Mouse (Mus musculus): ENCODE data around the gene Ntsr2.

Gene Ntsr2

DNA sequence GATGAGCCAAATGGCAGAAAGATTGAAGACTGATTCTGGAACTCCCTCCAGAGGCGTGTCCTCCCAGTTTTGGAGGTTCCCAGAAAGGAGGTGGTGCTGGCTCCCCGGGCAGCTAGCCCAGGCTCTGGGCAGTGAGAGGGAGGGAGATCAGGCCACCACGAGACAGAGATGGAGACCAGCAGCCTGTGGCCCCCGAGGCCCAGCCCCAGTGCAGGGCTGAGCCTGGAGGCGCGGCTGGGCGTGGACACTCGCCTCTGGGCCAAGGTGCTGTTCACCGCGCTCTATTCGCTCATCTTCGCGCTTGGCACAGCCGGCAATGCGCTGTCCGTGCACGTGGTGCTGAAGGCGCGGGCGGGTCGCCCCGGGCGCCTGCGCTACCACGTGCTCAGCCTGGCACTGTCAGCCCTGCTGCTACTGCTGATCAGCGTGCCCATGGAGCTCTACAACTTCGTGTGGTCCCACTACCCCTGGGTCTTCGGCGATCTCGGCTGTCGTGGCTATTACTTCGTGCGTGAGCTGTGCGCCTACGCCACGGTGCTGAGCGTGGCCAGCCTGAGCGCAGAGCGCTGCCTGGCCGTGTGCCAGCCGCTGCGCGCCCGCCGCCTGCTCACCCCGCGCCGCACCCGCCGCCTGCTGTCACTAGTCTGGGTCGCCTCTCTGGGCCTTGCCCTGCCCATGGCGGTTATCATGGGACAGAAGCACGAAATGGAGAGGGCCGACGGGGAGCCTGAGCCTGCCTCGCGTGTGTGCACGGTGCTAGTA, at the start of gene Ntsr2:
Ntsr2 (plus strand) TSS at position 51 of the 762 bp plus-strand sequence.
- DNase-seq (ENCODE audit: low read depth, low spot score), result no peak

DNA sequence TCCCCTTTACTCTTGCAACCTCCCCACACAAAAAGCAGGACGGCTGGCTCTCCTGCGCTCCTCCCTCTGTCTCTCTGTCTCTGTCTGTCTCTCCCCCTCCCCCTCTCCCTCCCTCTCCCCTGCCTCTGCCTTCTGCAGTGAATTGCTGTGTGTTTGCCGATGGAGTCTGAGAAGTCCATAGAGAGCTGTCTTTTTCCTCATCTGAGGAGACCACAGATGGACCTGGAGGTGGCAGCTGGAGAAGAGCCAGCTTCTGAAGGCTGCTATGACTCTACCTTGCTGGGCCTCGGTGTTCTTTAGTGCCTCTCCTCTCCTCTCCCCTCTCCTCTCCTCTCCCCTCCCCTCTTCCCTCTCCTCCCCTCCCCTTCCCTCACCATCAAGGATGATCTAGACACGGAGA, 47.6 kb upstream of the Ntsr2 start:
- DNase-seq (ENCODE audit: low read depth, low spot score), result no peak

DNA sequence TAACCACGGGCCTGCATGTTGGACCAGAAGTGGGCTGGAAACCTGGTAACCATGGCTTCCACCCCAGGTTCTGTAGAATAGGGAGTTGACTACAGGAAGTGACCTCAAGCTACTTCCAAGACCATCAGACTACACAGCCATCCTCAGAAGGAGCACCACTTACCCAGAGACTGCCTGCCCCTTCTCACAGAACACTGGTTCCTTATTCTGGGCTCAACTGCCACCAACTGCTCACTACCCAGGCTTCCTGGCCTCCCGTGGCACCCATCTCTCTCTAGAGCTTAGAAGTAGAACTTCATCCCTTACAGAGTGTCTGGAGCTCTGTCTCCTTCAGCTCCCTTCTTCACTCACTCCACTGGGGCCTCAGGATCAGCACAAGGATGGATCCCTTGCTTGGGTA, 42.2 kb upstream of the Ntsr2 start, which contains the start of gene Lpin1:
Lpin1 (minus strand) TSS at position 31 of the 400 bp plus-strand sequence.
- no peak for DNase-seq (ENCODE audit: low read depth, low spot score)

DNA sequence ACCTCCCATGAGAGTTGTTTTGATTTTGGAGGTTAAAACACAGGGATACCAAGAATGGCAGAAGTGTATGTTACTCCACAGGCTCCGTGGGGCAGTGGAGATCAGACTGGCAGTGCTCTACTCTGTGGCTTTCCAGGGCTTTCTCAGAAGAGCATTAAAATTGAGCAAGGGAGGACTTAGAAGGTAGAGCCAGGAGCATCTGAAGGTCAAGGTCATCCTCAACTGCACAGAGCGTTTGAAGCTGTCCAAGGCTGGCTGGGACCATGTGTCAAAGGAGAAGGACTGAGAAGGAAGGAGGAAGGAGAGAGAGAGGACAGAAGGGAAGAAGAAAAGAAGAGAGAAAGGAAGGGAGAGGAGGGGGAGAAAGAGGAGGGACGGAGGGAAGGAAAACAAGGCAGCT, 38.6 kb upstream of the Ntsr2 start:
- DNase-seq (ENCODE audit: low read depth, low spot score), result no peak

DNA sequence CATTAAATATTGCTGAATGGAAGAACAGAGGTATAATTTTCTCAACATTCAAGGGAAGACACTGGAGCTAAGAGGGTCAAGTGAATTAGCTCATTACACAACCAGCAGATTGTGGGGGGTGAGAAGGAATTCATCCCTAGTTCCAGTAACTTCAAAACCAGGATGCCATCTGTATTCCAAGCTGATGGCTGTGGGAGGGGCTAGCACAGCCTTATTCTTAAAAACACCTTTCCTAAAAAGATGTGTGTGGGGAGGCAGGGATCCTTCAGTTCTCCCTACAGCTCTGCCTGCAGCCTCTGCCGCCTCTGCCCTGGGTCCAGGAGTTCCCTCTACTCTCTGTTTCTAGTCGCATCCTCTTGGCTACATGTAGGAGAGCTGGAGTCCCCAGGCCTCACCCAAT, 37.4 kb upstream of the Ntsr2 start:
- no peak for DNase-seq (ENCODE audit: low read depth, low spot score)

DNA sequence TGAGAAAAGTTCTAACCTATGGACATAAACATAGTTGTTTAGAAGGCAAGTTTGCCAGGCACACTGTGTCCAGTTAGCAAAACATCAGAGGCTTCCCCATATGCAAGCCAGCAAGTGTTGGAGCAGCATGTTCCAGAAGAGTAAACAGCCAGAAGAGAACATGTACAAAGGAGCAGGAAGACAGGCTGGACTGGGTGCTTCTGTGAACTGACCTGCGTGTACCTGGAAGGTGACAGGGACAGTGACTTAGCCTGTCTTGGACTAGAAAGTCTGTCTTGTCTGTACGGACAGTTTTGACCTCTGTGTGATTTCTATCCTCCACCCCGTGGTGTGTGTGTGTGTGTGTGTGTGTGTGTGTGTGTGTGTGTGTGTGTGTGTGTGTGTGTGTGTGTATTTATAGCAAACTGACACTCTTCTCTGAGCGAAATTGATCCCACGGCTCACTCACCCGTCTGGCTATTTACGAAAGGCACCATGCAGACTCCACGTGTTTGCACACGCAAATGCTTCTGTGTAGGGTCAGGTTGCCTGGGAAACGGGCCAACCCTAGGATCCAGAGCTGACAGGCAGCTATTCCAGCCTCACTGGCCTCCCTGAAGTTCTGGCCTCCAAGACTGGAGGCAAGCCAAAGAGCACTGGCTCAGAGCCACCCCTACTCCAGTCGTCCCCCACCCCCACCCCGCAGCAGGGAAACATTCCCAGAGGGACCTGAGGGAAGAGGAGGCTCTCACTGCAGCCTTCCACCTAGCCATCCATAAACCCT, 34.5 kb upstream of the Ntsr2 start:
- DNase-seq (ENCODE audit: low read depth, low spot score), result no peak

DNA sequence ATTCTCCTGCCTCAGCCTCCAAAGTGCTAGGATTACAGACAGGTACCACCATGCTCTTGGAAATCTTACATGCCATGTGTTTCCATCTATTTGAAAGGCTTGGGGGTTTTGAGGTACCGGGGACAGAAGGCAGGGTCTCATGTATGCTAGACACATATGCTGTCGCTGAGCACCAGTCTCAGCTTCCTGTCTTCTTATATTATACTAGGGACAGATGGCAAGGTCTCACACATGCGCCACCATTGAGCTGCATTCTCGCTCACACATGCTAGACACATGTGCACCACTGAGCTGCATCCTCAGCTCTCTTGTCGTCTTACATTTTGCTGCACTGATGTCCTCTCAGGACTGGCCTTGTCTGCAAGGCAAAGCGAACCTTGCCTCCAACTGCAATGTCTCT, 33.7 kb upstream of the Ntsr2 start:
- no peak for DNase-seq (ENCODE audit: low read depth, low spot score)

DNA sequence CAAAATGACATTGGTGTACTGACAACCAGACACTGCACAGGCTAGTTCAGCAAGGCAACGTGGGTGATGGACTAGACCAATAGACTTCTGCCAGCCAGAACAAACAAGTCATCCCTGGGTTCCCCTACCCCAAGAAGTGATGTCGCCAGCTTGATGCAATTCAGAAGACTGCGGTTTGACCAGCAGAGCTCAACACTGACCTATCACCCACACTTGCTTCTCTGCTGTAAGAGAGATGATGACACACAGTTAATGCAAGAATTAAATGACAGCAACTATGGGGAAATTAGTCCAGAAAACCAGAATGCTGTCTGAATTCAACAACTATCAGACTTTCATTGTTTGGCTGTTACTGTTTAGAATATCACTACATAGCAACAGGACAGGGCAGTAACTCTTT, 33.0 kb upstream of the Ntsr2 start:
- no peak for DNase-seq (ENCODE audit: low read depth, low spot score)

DNA sequence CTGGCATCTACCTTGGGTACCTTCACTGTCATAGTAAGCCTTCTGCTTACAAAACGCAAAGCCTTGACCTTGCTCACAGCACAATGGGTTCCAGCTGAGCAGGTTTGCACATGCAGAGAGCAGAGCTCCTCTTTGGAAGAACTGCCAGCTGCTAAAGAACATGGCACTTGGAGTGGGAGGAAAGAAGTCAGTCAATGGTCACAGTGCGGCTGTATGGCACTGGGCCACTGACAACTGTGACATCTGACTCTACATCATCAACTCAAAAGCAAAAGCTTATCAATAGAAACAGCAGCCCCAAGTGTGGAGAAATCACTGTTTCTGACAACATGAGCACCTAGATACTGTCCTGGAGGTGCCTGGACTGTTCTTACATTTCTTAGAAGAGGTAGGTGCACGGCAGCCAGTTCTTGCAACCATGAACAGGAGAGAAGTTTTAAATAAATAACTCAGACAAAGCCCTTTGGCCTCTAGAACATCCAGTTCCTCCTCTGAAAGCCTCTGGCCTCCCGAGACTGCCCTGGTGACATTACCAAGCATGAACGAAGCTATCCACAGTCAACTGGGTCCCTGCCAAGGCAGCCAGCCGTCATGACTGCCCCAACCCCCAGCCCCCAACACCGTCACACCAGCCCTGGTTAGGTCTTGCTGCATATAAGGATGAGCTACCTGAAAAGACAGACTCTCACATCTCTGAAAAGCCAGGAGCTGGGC, 22.9 kb upstream of the Ntsr2 start:
- DNase-seq (ENCODE audit: low read depth, low spot score), result no peak

DNA sequence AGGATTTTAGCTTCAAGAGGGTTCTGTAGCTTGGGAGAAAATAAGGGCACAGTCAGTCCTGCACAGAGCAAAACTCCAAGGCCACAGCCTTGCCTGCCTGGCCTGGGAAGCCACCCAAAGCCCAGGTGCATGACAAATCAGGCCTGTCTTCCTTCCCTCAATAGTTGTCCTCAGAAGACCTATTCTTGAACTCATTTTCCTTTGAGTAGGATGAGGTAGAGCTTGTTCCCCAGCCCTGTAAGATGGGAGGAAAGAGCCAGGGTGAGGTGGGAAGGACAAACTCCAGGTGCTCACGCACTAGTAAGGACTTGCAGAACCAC, 22.4 kb upstream of the Ntsr2 start:
- DNase-seq (ENCODE audit: low read depth, low spot score), result no peak

DNA sequence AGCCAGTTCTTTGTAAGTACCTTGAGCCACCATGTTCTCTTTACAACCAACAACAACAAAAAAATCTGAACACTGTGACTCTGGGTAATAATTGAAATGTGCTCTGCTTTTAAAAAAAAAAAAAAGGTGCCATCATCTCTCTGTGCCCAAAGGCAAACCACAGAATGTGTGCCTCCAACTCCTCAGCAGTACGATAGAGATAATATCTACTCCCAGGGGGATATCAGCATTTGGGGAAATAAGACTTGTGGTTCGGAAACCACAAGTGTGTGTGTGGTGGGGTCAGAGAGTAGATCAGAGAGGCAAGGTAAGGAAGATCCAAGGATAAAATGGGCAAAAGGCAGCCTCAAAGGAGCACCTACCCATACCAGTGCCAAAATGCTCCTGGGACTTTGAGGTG, 21.8 kb upstream of the Ntsr2 start:
- DNase-seq (ENCODE audit: low read depth, low spot score), result peak; percentile 27

DNA sequence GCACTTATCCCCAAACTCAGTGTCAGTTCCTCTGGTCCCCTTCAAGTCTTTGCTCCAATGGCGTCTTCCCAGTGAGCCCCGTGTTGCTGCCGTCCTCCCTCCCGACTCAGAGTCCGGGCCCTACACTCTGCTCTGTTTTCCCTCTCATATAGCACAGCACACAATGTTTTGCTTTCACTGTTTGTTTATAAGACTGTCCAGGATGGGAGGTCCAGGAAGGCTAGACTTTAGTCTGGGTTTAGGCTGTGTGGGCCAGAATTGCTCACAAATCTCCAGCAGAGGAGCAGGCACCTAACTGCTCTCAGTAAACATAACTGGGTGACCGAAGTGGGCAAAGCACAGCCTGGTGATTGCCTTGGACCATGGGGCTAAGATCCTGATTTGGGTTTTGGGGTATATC, 19.9 kb upstream of the Ntsr2 start:
- DNase-seq (ENCODE audit: low read depth, low spot score), result no peak

DNA sequence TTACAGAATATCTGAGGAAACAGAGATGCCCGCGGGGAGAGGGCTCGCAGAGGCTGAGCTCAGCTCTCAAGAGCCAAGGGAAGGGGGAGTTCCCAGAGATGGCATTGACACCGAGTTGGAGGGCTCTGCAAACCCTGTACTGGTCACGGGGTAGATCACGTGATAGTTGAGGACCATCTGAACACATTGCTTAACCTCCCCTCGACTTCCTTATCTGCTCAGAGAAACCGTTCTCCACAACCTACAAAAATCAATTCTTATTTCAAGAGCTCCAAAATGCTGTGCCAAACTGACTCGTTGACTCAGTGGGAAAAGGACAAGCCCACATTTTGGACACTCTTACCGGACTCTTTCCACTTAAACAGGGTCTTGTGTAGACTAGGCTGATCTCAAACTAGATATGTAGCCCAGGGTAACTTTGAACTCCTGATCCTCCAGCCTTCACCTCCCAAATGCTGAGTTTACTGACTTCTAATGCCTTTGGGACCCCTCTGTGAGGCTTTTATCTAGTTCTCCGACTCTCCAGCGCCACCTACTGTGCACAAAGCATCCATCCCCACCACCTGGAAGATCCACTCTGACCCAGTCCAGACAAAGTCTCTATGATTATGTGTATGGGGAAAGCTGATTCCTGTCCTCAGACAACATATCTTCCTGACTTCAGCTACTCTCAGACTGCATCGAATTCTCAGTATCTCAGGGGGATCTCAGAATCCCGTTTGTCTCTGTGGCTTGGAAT, 18.9 kb upstream of the Ntsr2 start:
- DNase-seq (ENCODE audit: low read depth, low spot score), result peak; percentile 61

DNA sequence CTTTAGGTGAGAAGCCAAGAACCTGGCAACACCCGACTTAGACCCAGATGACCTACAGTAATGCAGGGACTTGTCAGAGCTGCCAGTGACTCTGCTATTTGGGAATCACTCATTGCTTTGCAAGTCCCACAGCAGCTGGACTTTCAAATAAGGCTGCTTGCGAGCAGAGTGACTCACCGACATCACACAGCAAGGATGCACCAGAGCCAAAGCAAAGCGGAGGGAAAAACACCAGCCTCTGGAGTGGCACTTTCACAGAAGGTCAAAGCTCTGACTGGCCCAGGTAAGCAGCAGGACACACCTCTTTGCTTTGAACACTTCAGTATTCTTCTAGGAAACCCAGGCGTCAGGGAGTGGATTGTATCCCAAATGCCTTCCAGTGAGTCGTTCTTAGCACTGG, 17.4 kb upstream of the Ntsr2 start:
- DNase-seq (ENCODE audit: low read depth, low spot score), result no peak

DNA sequence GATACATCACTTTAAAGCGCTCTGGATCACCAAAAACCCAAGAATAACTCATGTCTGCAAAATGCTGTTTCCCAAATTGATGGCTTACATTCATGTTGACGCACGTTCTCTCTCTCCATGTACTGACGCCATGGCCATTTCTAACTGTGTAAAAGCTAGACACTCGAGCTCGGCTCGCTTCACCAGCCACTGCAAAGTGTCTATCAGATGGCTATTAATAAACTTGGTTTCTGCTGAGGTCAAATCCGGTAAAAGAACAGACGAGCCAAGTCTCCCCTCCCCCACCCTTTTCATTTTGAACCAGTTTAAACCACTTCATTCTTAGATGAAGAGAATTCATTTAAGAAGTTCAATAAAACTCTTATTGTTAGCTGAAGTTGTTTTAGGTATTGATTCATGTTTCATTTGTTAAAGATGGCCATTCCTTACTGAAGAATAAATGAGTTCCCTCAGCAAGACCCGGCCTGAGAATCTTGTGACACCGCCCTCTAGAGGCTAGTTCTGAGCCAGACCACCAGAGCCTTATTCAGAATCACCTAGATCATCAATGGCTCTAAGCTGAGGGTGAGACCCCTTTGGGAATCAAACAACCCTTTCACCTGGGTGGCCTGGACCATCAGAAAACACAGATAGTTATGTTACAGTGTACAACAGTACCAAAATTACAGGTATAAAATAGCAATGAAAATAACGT, 14.0 kb upstream of the Ntsr2 start:
- peak; percentile 43 for DNase-seq (ENCODE audit: low read depth, low spot score)

DNA sequence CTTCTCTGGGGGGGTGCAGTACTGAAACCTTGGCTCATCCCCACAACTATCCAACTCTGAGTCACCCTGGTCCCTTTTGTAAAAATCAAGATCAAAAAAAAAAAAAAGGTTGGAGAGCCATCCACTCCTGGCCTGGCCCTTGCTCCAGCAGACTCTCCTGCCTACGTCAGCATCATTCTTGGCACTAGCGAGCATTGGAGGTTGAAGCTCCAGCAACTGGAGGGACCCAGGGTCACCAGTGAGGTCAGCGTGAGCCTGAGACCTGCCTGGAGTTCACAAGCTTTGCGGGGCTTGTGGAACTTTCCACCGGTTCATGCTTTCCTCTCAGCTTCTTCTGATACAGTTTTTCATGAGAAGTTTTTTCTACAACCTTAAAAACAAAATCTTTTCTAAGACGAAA, 13.1 kb upstream of the Ntsr2 start:
- DNase-seq (ENCODE audit: low read depth, low spot score), result no peak

DNA sequence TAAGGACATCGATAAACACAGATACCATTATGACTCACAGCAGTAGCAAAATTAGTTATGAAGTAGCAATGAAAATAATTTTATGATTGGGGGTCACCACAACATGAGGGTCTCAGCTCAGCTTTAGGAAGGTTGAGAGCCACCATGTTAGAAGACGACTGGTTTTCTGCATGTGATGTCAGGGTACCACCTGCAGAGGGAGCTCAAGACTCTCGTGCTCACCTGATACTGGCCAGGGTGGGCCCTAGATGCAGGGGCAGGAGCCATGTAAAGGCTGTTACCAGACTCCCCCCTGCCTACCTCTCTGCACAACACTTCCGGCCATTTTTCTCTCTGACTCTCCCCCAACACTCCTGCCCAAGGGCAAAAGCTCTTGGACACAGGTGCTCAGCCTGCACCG, 11.2 kb upstream of the Ntsr2 start:
- DNase-seq (ENCODE audit: low read depth, low spot score), result peak; percentile 35

DNA sequence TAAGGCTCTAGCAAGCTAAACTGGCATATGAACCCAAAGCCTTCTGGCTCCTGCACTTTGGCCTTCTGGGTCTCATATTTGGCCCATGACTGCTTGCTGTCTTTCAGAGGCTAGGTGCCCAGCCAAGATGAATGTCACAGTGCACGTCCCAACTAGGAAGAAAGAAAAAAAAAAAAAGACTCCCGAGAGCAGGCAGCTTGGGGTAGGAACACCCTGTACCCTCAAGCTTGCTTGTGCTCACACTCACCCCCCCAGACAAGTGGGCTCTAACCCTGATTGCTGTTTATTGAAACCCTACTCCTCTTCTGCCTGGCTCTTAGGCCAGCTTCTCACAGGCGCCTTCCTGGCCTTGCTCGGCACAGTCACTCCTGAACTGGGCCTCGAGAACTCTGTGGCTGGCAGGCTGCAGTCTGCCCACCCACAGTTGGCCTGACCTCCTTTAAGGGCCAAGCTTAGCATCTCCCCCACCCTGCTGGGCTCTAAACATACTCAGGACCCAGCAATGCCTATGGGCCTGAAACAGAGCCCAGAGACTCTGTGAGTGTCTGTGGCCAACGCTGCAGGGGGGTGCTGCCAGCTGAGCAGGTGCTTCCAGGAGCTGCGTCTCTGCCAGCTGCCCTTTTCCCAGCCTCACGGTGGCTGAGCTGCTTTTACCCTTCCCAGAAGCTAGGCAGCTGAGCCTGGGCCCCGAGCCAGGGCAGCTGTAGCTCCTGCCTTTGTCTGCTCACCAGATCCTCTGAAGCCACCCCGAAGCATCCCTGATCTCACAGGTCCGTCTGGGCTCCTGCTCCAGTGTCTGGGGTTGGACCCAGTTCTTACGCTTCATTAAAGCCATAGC, 9.5 kb upstream of the Ntsr2 start:
- DNase-seq (ENCODE audit: low read depth, low spot score), result no peak

DNA sequence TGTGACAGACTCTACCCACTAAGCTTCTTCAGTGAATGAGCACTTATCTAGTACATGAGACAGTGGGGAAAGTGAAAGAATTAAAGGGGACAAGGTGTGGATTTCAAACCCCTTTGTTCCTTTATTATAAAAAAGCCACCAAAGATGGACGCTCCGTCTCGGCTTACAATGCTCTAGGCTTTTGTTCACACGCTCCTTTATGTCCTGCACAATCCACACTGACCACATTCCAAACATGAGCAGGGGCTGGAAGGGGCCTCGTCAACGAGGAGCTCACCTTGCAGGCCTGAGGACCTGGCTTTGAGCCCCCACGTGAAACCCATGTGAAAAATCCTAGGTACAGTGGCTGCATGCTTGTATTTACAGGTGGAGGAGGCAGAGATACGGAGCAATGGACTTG, 8.5 kb upstream of the Ntsr2 start:
- DNase-seq (ENCODE audit: low read depth, low spot score), result no peak

DNA sequence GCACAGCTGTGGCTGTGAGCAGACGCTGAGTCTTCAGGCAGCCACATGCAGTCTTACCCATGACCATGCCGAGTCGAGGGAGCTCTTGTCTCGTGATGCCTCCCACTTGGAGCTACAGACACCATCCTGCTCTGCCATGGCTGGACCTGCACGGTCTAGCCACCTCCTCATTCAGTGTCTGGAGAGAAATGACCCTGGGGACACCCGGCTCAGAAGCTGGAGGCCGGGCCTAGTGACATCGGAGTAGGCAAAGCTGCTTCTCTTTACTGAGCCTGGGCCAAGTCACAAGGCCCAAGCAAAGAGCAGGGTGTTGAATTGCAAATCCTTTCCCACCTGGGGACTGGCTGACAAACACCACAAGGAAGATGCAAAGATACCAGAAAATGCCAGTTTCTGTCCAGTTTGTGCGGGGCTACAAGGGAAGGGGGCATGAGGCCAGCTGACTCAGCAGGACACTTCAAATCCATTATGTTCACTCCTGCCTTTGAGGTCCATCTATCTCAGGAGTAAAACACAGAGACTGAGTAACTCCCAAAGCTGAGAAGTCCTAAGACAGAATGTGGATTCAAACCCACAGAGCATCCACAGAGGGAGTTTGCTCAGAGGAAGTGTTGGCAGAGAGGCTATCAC, 6.3 kb upstream of the Ntsr2 start:
- DNase-seq (ENCODE audit: low read depth, low spot score), result no peak

Measured in A20 (cell line).